Mouse (Mus musculus) CD4-positive helper T cell, adult 2 months (primary cell): Measurements from ENCODE around the gene Sorcs1.

Experiments
- DNase-seq: peaks from one replicate; pipeline ENCODE4 v3.0.0-alpha.2; 2012; ENCODE audit warnings: low read depth, missing footprints, low spot score

The Sorcs1 gene

GRCm38 (mm10) chr19:50677903-50678896 is at the start of gene Sorcs1:
Gene Sorcs1 (minus strand): TSS chr19:50678646.
- DNase-seq = no peak

DNA sequence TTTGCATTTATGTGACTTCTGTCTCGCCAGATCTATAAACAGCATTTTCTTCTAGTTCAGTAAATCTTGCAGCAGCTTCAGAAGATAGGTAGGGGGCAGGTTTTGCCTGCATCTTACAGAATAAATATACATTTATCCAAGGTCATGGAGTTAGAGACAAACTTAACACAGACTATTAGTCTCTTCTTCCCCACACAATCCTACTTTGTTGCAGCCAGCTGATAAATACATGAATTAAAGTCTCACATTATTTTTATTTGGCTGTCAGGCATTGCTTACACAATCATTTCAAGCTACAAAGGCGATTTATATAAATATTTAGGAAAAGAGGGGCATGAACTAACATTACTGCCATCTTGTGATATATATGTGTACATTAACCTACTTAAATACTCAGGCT is 4.8 kb upstream of the Sorcs1 start:
- DNase-seq = no peak

- DNase-seq = no peak
Measured at GRCm38 (mm10) chr19:50678946-50679345, 500 bp upstream of the Sorcs1 start.

DNA sequence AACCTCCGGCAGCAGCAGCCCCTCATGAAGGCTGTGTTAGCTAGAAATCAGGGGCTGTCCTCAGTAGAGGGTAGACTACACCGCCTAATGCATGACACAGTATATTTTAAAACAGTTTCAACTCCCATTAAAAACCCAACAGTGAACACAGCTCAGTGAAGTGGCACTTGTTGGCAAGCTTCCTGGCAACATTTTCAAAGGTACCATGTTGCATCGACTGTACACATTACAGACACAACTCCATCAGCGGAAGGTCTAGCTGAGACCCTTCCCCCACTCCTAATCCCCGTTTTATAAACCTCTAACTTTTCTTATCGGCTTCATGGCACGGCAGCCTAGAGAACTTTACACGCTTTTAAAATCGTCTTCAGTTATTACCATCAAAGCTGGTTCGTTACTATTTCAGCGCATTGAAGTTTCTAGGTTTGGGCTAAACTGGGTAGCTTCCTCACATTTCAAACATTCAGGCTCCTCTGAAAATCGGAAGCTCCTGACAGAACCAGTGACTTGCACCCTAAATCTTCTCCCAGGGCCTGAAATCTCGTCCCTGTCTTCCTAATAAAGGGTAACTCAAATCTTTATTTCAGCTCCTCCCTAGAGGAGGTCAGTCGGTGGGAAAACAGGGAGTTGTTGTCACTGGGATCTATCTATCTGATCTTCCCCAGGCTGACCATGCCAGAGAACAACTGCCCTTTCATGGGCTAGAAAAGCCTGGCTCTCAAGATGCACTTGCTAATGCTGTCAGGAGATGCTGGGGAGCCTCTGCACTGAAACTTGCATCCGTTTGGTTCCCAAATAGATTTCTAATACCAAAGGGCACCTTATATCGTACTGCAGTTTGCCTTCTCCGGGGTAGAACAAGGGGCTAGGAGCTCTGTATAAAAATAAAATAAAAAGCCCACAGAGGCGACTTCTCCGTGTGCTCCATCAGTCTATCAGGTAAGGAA is 1.6 kb downstream of the Sorcs1 start:
- DNase-seq = no peak

DNA sequence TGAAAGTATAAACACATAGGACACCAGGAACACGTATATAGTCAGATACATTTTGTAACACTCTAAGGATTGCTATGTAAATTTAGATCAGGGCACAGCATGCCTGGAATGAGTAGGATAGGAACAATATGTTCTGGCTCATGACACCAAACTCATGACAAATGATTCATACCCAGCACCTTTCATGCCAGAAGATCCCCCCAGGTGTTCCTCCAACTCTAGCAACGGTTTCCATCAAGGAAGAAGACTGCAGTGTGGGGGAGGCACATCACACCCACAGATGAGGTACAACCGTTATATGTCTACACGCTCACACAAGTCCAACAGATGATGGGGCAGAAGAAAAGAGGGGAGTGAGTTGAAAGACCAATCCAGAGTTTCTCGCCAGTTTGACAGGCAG is 3.5 kb downstream of the Sorcs1 start:
- DNase-seq = no peak

DNA sequence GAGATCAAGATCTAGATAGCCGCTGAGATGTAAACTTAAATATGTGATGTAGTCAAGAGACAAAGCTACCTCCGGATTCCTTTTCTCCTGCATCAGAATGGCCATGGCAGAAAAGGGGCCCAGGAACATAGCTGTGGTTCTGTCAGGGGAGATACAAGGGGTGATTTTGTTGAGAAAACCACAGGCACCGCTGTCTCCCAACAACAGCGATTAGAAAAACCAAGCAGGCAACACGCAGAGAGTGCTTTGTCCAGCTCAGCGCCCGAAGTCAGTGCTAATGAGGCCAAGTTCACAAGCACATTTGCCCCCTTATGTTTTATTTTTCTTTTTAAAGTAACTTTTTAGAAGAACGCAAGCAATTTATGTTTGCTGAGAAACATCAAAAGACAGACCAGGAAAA is 10.9 kb downstream of the Sorcs1 start:
- DNase-seq = no peak

GRCm38 (mm10) chr19:50664311-50664710 is 14.1 kb downstream of the Sorcs1 start:
- no peak for DNase-seq

- no peak for DNase-seq
Measured at GRCm38 (mm10) chr19:50659144-50659543, 19.3 kb downstream of the Sorcs1 start.

DNA sequence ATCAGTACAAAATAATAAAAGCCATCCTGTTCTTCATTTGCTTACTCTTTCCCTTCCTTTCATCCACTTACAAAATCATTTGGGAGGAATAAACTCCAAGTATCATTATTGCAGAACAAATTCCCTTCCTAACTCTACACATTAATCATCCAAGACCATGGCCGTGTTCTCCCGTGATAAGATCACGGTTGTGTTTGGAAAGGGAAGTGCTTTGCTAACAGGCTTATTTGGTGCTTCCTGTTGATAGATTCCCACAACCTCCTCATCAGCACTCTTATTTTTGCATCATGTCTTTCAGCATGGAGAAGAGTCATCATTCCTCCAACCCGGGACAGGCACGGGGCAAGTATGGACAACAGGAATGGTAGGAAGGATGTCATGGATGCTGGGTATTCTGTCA is 25.7 kb downstream of the Sorcs1 start:
- DNase-seq = no peak

DNA sequence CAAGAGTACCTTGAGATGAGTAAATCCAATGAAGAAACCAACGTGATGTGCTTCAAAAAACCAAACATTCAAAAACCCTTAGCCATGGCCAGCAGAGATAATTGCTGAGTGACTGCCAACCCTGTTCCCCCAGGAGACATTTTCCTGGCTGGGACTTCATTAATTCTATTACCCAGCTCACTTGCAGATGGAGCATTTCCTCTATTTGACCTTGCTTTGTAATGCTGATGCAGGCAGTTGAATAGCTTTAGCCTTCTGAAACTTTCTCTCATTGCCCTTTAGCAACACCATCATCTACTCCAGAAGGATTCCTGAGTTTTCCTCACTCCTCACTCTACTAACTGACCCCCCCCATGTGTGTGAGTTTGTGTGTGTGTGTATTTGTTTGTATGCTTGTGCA is 34.6 kb downstream of the Sorcs1 start:
- DNase-seq = no peak

DNA sequence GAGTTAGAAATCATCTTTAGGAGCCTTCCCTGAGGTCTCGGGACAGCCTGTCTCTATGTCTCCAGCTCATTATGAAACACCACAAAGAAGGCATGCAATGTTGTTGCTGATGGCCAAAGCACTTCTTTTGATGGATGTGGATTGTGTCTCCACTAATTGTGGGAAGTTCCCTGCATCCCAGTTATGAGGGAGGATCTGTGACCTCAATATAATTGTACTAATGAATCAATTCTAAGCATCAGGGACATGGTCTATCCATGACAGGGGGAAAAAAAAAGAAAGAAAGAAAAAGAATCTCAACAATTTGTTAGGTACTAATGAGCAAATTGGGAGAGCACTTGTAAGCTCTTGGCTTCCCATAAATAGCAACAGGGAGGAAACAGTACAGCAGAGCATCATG is 36.3 kb downstream of the Sorcs1 start:
- DNase-seq = no peak

DNA sequence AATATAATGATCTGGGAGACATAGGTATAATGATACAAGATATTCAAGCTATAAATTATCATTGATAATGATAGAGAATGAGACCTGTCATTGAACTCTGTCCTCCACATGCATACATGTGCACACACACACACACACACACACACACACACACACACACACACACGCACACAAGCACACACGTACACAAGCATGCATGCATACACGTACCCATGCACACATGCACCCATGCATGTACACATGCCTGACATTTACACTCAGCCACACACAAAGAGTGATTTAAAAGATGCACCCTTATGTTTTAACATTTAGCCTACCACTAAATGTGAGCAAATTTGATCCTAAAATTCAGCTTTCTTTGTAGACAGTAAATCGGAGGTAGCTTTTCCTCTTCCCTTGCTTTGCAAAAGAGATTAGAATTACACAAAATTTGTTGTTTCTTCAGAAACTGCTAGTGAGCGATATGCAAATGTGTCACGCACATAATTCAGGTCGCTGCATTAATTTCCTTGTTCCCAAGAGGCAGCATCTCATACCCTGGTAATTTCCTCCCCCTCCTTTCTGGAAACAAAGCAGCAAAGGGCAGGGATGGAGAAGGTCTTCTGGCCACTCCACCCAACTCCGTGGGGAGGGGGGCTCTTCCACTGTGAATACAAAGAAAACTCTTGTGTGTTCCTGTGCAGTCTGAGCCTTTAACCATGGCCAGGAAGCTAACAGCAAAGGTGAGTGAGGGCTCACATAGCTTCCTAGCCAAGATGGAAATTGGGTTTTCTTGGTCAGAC is 38.0 kb downstream of the Sorcs1 start:
- DNase-seq = no peak

- no peak for DNase-seq
Measured at GRCm38 (mm10) chr19:50638176-50638575, 40.3 kb downstream of the Sorcs1 start.

DNA sequence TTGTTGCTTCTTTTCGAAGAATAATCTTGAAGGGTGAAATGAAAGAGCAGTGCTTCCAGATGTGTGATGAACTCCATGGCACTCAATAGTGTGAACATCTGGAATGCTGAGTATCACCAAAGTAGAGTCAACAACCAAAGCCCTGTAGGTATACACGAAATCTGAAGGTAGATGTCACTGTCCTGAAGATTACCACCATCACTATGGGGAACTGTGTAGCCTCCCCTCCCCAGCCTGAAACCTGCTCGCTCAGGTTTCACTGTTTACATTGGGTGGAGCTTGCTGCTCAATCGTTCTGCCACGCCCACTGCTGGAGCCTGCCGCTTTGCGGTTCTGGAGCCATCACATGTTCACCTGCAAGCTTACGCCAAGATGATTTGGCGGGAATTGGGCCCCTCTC is 64.4 kb downstream of the Sorcs1 start:
- no peak for DNase-seq

GRCm38 (mm10) chr19:50611619-50612018 is 66.8 kb downstream of the Sorcs1 start:
- no peak for DNase-seq

GRCm38 (mm10) chr19:50603882-50604281 is 74.6 kb downstream of the Sorcs1 start:
- no peak for DNase-seq

- no peak for DNase-seq
Measured at GRCm38 (mm10) chr19:50603380-50603779, 75.1 kb downstream of the Sorcs1 start.

DNA sequence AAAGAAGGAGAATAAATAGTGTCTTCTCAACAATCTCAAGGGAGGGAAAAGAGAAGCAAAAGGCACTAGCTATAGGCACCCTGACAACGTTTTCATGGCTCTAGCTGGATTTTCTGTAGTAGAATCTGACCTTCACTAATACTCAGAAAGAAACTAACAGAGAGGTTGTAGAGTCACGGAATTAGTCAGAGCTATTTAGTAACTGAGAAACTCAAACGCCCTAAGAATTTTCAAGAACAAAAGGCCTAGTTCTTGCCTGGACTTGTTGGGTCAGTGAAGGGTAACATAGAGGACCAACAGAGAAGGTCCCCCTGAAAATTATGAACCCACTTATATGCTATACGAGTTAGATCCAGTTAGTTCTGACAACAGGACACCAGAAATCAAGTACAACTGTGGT is 81.1 kb downstream of the Sorcs1 start:
- DNase-seq = no peak

- DNase-seq = no peak
Measured at GRCm38 (mm10) chr19:50586182-50586581, 92.3 kb downstream of the Sorcs1 start.

DNA sequence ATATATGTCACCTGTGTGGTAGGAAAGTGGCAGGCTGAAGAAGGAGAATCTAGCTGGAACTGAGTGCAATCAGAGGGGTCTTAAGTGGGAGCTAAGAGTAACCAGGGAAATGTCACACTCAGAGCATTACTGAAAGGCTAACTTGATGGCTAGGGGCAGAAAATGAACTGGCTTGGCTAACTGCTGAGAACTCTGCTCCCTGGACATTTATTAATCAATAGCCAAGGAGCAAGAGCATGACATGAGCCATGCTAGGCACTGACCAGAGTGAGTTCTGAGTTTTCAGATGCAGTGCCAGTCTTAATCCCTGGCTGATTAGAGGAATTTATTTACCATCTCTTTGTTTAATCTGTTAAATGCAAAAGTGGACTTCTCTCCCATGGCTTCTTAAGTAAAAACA is 95.5 kb downstream of the Sorcs1 start:
- no peak for DNase-seq

DNA sequence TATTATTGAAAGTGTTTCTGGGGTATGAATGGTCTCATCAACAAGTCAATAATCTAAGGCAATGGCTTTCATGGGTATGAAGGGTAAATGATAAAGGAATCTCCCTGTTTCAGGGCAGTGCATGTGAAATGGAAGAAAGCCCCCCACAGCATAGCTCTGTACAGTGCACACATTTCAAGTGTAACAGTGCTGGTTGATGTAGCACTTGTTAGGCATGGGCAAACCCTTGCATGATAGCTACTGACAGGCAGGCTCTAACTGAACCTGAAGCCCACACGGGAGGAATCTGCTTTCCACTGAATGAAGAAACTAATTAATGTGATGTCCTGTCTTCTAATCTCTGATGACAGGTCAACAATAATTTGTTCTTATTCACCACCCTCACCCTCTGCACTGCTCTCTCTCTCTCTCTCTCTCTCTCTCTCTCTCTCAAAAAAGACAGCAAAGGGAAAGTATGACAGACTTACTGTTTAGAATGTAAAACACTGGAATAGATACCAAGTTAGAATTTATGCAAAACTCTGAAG is 108.7 kb downstream of the Sorcs1 start:
- DNase-seq = no peak
